Mouse (Mus musculus) stomach, postnatal 0 days (tissue): ENCODE data around the gene Mmp9. TPM values are rescaled to one million over a fixed set of nuclear protein-coding genes. Genes with fewer than 3 reads are reported as not detected.

Experiments used
- ATAC-seq: fragments of 200-750 bp; cut with Nextera tagmentation; 2 replicates; pipeline ENCODE4 v1.8.0; 2017; ENCODE audit not compliant: low FRiP score, low TSS enrichment
- DNase-seq: peaks from one replicate; pipeline ENCODE4 v3.0.0-alpha.2; 2016; ENCODE audit warnings: low spot score
- H3K27ac ChIP-seq: fragments of 300-500 bp; sonication (generic); replicated peaks from 2 replicates; pipeline ENCODE4 v1.5.1; 2014; ENCODE audit warnings: mild to moderate bottlenecking, control low read depth
- H3K27me3 ChIP-seq: fragments of 300-500 bp; sonication (generic); 2 replicates; pipeline ENCODE4 v1.6.1; 2014; ENCODE audit warnings: low read length; ENCODE audit not compliant: control insufficient read depth, insufficient read depth
- H3K36me3 ChIP-seq: fragments of 300-500 bp; sonication (generic); 2 replicates; pipeline ENCODE4 v1.6.1; 2014; ENCODE audit warnings: low read length, mixed read lengths; ENCODE audit not compliant: control insufficient read depth, insufficient read depth
- H3K4me1 ChIP-seq: fragments of 300-500 bp; sonication (generic); replicated peaks from 2 replicates; pipeline ENCODE4 v1.6.1; 2014; ENCODE audit warnings: antibody characterized with exemption; ENCODE audit not compliant: control insufficient read depth, insufficient read depth
- H3K4me2 ChIP-seq: fragments of 300-500 bp; sonication (generic); replicated peaks from 2 replicates; pipeline ENCODE4 v1.6.1; 2014; ENCODE audit warnings: low read depth, mild to moderate bottlenecking, control low read depth, moderate library complexity
- H3K4me3 ChIP-seq: fragments of 300-500 bp; sonication (generic); 2 replicates; pipeline ENCODE4 v1.5.1; 2014; ENCODE audit warnings: low read depth, low read length, control low read depth
- H3K9ac ChIP-seq: fragments of 300-500 bp; sonication (generic); 2 replicates; pipeline ENCODE4 v1.6.1; 2014; ENCODE audit warnings: mild to moderate bottlenecking, low read length, control low read depth, mixed read lengths
- H3K9me3 ChIP-seq: fragments of 300-500 bp; sonication (generic); 2 replicates; pipeline ENCODE4 v1.6.1; 2016; ENCODE audit warnings: low read length; ENCODE audit not compliant: control insufficient read depth
- CTCF ChIP-seq: IDR thresholded peaks from 2 replicates; pipeline ENCODE4 v1.5.1; 2016; ENCODE audit warnings: antibody characterized with exemption, low read depth, mild to moderate bottlenecking, moderate library complexity
- EP300 ChIP-seq: optimal IDR thresholded peaks from 2 replicates; pipeline ENCODE3; 2016; ENCODE audit warnings: antibody characterized with exemption
- WGBS: fragments of 180-500 bp; shearing (Covaris S2); extraction: QIAGEN DNeasy Blood & Tissue Kit; methylation state at CpG from one replicate; pipeline ENCODE4 v1.1.7; 2014; 5-methylcytosine and 5-hydroxymethylcytosine counted together
- polyA plus RNA-seq: library from polyadenylated mRNA; unstranded; fragments of >200 nt; fragmentation: Nextera tagmentation; extraction: Ambion mirVana; gene quantifications from 2 replicates; pipeline ENCODE4 v1.2.1, GENCODE M21; 2015

Mmp9 gene
- polyA plus RNA-seq, 1 experiment from 2014 or later: 0.87 TPM

- 2% methylated on average over 45 of the region's 54 CpGs for WGBS
- peak; percentile 46; the same call in 1 of the 2 replicates for ATAC-seq
Observed at GRCm38 (mm10) chr2:164960716-164961441, 20.3 kb downstream of the Mmp9 start, which contains the start of gene Slc12a5. Slc12a5 (plus strand) TSS chr2:164960802.

GRCm38 (mm10) chr2:164961506-164962182 is 21.1 kb downstream of the Mmp9 start:
- H3K4me1 ChIP-seq: no peaks in the 10 kb centered on the region; the same call in 1 of the 2 replicates
- 13% methylated on average over 17 of the region's 17 CpGs for WGBS
- TF ChIP-seq CTCF (peak; percentile 78), EP300 (no peak)
- DNase-seq (peak; percentile 73), ATAC-seq (no peak)
- no peak overlapping the region for H3K27ac ChIP-seq
- no peaks in the 10 kb centered on the region for H3K9me3 ChIP-seq
- no peak overlapping the region for H3K9ac ChIP-seq
- H3K27me3 ChIP-seq: no peaks in the 10 kb centered on the region
- no peaks in the 10 kb centered on the region for H3K36me3 ChIP-seq
- H3K4me3 ChIP-seq: no peak overlapping the region
- peak overlapping the region; percentile 72; the same call in 1 of the 2 replicates for H3K4me2 ChIP-seq

More at GRCm38 (mm10) chr2:164960716-164961441, 20.3 kb downstream of the Mmp9 start, which contains the start of gene Slc12a5:
- Histone ChIP-seq H3K4me1 (no peaks in the 10 kb centered on the region; the same call in 1 of the 2 replicates), H3K9me3 (no peaks in the 10 kb centered on the region), H3K9ac (peak within 1 kb of the TSS; percentile 35; the same call in 1 of the 2 replicates), H3K4me3 (peak within 1 kb of the TSS; percentile 52), H3K4me2 (peak within 1 kb of the TSS; percentile 72), H3K36me3 (no peaks in the 10 kb centered on the region), H3K27ac (no peak within 1 kb of the TSS), H3K27me3 (no peaks in the 10 kb centered on the region)
- DNase-seq: peak; percentile 70
- no peak for TF ChIP-seq CTCF
- no peak for TF ChIP-seq EP300

- no peak overlapping the region for H3K27ac ChIP-seq
- H3K9me3 ChIP-seq: no peaks in the 10 kb centered on the region
- DNase-seq: no peak
- peaks cover 1% of the 10 kb centered on the region; the same call in 1 of the 2 replicates for H3K27me3 ChIP-seq
- no peak overlapping the region for H3K4me2 ChIP-seq
- H3K36me3 ChIP-seq: no peaks in the 10 kb centered on the region
- WGBS: 45% methylated on average over 7 of the region's 7 CpGs
- no peak overlapping the region for H3K4me3 ChIP-seq
- no peaks in the 10 kb centered on the region; the same call in 1 of the 2 replicates for H3K4me1 ChIP-seq
- no peak for TF ChIP-seq CTCF
- TF ChIP-seq EP300: no peak
- no peak overlapping the region for H3K9ac ChIP-seq
- no peak for ATAC-seq
Observed at GRCm38 (mm10) chr2:164962183-164962580, 21.6 kb downstream of the Mmp9 start.

- ATAC-seq (no peak), DNase-seq (no peak)
- Histone ChIP-seq H3K9me3 (no peaks in the 10 kb centered on the region), H3K4me1 (no peaks in the 10 kb centered on the region; the same call in 1 of the 2 replicates), H3K9ac (no peak overlapping the region), H3K4me2 (no peak overlapping the region), H3K36me3 (no peaks in the 10 kb centered on the region), H3K27ac (no peak overlapping the region), H3K27me3 (peaks cover 19% of the 10 kb centered on the region; the same call in 1 of the 2 replicates), H3K4me3 (no peak overlapping the region)
- WGBS: 49% methylated on average over 9 of the region's 9 CpGs
- no peak for TF ChIP-seq EP300
- no peak for TF ChIP-seq CTCF
Observed at GRCm38 (mm10) chr2:164964242-164964894, 23.8 kb downstream of the Mmp9 start.

- H3K9ac ChIP-seq: no peak overlapping the region
- H3K9me3 ChIP-seq: no peaks in the 10 kb centered on the region
- ATAC-seq (no peak), DNase-seq (no peak)
- H3K4me2 ChIP-seq: no peak overlapping the region
- no peak overlapping the region for H3K27ac ChIP-seq
- TF ChIP-seq EP300: no peak
- TF ChIP-seq CTCF: no peak
- no peaks in the 10 kb centered on the region for H3K36me3 ChIP-seq
- H3K27me3 ChIP-seq: peaks cover 22% of the 10 kb centered on the region
- 92% methylated on average over 1 of the region's 1 CpGs for WGBS
- H3K4me3 ChIP-seq: no peak overlapping the region
- H3K4me1 ChIP-seq: no peaks in the 10 kb centered on the region; the same call in 1 of the 2 replicates
Observed at GRCm38 (mm10) chr2:164964981-164965380, 24.4 kb downstream of the Mmp9 start.
